Mouse (Mus musculus): ENCODE measurements around the gene Chat.

- TF ChIP-seq CTCF (IDR thresholded peaks at IDR 0.05): no peak
- TF ChIP-seq EP300 (IDR thresholded peaks at IDR 0.05; ENCODE audit: insufficient read depth, low read depth, low read length): no peak
Observed at GRCm38 (mm10) chr14:32465889-32466288, at the start of gene Chat.

Data from heart, adult 2 months (tissue).